Mouse (Mus musculus) liver, embryonic 15.5 days (tissue): ENCODE data around the gene Zfp346. TPM values are rescaled to one million over a fixed set of nuclear protein-coding genes. Genes with fewer than 3 reads are reported as not detected.
"Not testable (repeated sequence)": the region's sequence is repeated elsewhere in the genome, so short reads cannot be mapped to it uniquely, and the experiment has no call there.

Experiments used
- ATAC-seq: fragments of 200-750 bp; cut with Nextera tagmentation; 2 replicates; pipeline ENCODE4 v1.8.0; 2017; ENCODE audit warnings: moderate number of reproducible peaks, mild to moderate bottlenecking, moderate library complexity; ENCODE audit not compliant: insufficient read depth
- H3K27ac ChIP-seq: fragments of 300-500 bp; sonication (generic); replicated peaks from 2 replicates; pipeline ENCODE4 v1.5.1; 2015; ENCODE audit warnings: mild to moderate bottlenecking, inconsistent platforms
- H3K27me3 ChIP-seq: fragments of 300-500 bp; sonication (generic); 2 replicates; pipeline ENCODE4 v1.6.1; 2015; ENCODE audit warnings: mild to moderate bottlenecking, inconsistent platforms
- H3K36me3 ChIP-seq: fragments of 300-500 bp; sonication (generic); replicated peaks from 2 replicates; pipeline ENCODE4 v1.6.1; 2015; ENCODE audit warnings: moderate library complexity, mild to moderate bottlenecking, inconsistent platforms
- H3K4me1 ChIP-seq: fragments of 300-500 bp; sonication (generic); replicated peaks from 2 replicates; pipeline ENCODE4 v1.6.1; 2015; ENCODE audit warnings: inconsistent platforms
- H3K4me2 ChIP-seq: fragments of 300-500 bp; sonication (generic); 2 replicates; pipeline ENCODE4 v1.6.1; 2015; ENCODE audit warnings: moderate library complexity, mild to moderate bottlenecking, inconsistent platforms
- H3K4me3 ChIP-seq: fragments of 300-500 bp; sonication (generic); replicated peaks from 2 replicates; pipeline ENCODE4 v1.5.1; 2015; ENCODE audit warnings: mild to moderate bottlenecking, inconsistent platforms
- H3K9ac ChIP-seq: fragments of 300-500 bp; sonication (generic); 2 replicates; pipeline ENCODE4 v1.6.1; 2015; ENCODE audit warnings: moderate library complexity, mild to moderate bottlenecking, inconsistent platforms
- H3K9me3 ChIP-seq: fragments of 300-500 bp; sonication (generic); replicated peaks from 2 replicates; pipeline ENCODE4 v1.6.1; 2016; ENCODE audit warnings: inconsistent platforms
- WGBS: fragments of 180-500 bp; shearing (Covaris S2); methylation state at CpG from one replicate; pipeline ENCODE4 v1.1.7; 2015; ENCODE audit warnings: mixed read lengths; ENCODE audit not compliant: insufficient replicate concordance; 5-methylcytosine and 5-hydroxymethylcytosine counted together
- polyA plus RNA-seq: library from polyadenylated mRNA; unstranded; fragments of >200 nt; fragmentation: Nextera tagmentation; extraction: Ambion mirVana; gene quantifications from 2 replicates; pipeline ENCODE4 v1.2.1, GENCODE M21; 2015

The Zfp346 gene
- 6.9 and 7.9 TPM in 2 replicates for polyA plus RNA-seq

DNA sequence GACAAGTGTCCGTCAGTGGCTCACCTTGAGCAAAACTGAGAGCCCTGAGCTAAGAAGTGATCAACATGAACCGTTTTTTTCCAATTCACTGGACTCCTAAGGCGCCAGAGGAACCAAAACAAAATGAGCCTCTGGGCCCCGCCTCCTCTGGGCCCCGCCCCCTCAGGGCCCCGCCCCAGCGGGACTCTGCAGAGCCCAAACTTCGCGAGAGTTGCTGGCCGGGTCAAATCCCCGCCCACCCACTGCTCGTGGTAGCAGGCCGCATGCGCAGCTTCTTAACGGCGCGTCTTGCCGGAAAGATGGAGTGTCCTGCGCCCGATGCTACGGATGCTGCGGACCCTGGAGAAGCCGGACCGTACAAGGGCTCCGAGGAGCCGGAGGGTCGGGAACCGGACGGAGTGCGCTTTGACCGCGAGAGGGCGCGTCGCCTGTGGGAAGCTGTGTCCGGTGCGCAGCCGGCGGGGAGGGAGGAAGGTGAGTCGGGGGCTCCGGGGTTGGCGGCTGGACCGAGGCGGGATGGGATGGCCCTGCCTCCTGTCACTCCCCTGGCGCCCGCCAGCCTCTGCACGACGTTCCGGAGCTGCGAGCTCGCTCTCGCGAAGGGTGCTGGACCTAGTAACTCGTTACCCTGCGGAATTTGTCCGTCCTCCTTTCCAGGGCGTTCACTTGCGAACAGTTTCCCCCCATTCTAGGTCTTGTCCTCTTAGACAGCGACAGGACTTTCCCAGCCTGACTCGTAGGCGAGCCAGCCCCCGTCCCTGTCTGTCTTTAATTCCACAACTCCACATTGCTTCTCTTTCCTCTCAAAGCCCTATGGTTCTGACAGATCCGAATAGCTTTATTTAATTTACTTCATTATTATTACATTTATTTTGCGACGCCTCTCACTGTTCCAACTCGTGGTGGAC, at the start of gene Zfp346:
TSS of gene Zfp346 (plus strand) at position 267 of the 908 bp plus-strand sequence.
- Histone ChIP-seq H3K27me3 (no peaks in the 10 kb centered on the region), H3K4me2 (peak within 1 kb of the TSS; percentile 86), H3K9ac (peak within 1 kb of the TSS; percentile 81), H3K4me3 (peak within 1 kb of the TSS; percentile 89), H3K4me1 (peaks cover 40% of the 10 kb centered on the region), H3K27ac (peak within 1 kb of the TSS; percentile 84), H3K36me3 (peaks cover 24% of the 10 kb centered on the region), H3K9me3 (no peaks in the 10 kb centered on the region)
- under 1% methylated on average over 66 of the region's 66 CpGs for WGBS
- ATAC-seq = peak; percentile 87

DNA sequence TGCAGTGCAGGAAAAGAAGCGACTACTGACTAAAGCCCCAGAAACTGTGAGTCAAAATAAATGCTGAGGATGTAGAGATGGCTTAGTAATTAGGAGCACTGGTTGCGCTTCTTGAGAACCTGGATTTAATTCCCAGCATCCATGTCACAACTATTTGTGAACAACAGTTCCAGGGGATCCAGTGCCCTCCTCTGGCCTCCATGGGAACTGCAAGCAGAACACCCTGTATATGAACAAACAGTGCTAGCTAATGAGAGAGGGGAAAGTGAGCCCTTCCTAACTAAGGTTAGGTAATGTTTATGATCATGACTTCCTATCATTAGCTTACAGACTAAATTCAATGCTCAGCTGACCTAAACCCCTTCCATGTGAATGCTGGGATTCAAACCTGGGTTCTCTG, 47.1 kb upstream of the Zfp346 start:
- WGBS = 74% methylated on average over 2 of the region's 2 CpGs
- Histone ChIP-seq H3K4me1 (no peaks in the 10 kb centered on the region), H3K4me2 (no peak overlapping the region), H3K9ac (no peak overlapping the region), H3K36me3 (peaks cover 14% of the 10 kb centered on the region; the same call in 1 of the 2 replicates), H3K9me3 (no peaks in the 10 kb centered on the region), H3K27me3 (no peaks in the 10 kb centered on the region), H3K27ac (no peak overlapping the region), H3K4me3 (no peak overlapping the region)
- no peak for ATAC-seq

DNA sequence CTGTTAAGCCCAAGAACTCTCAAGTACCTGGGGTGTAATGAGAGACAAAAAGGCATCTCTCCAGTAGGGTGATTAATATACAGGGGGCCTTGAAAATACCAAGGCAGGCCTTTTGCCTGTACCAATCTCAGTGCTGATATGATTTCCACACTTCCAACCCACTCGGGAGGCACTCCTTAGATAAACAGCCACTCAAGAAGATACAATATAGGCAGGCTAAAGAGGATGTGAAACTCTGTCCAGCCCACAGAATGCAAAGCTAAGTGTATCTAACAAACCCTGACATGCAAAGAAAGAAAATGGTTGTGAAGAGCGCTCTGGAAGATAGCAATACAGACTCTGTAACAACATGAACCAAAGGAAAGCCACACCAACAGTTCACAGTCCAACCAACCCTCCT, 41.8 kb upstream of the Zfp346 start:
- WGBS = 57% methylated on average over 2 of the region's 2 CpGs

DNA sequence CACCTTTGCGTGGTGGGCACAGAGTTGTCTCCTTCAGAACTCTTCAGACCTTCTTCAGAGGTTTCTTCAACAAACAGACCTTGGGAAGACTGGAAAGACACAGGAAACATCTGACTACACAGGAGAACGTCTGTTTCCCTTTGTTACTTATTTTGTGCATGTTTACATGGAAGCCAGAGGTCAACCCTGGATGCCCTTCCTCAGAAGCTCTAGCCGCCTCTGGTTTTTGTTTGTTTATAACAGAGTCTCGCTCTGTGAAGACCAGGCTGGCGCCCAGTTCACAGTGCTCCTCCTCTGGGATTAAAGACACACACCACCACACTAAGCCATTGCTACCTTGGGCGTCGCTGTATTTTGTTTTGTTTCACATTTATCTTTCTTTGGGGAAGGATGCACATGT, 35.4 kb upstream of the Zfp346 start:
- Histone ChIP-seq H3K4me2 (no peak overlapping the region), H3K27ac (no peak overlapping the region), H3K4me1 (no peaks in the 10 kb centered on the region), H3K9me3 (no peaks in the 10 kb centered on the region), H3K36me3 (peaks cover 6% of the 10 kb centered on the region), H3K4me3 (no peak overlapping the region), H3K27me3 (no peaks in the 10 kb centered on the region), H3K9ac (no peak overlapping the region)
- no peak for ATAC-seq
- WGBS = 61% methylated on average over 7 of the region's 7 CpGs

More for the DNA sequence above, 41.8 kb upstream of the Zfp346 start:
- Histone ChIP-seq H3K36me3 (peaks cover under 1% of the 10 kb centered on the region; the same call in 1 of the 2 replicates), H3K27ac (no peak overlapping the region), H3K9ac (no peak overlapping the region), H3K9me3 (no peaks in the 10 kb centered on the region), H3K27me3 (no peaks in the 10 kb centered on the region), H3K4me2 (no peak overlapping the region), H3K4me3 (no peak overlapping the region), H3K4me1 (no peaks in the 10 kb centered on the region)
- ATAC-seq = no peak

DNA sequence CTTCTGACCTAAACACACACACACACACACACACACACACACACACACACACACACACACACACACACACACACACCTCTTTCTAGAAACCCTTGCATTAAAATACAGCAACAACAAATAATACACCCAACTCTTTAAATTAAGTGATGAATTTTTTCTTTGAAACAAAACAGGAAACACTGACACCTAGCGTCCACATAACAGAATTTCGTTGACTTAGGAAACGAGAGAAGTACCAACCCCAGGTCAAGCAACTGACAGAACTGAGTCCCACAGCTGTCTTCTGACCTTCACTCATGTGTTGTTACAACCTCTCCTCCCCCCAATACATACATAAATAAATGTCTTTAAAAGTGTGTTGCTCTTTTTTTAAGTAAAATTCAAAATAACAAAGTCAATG, 33.8 kb upstream of the Zfp346 start:
- no peaks in the 10 kb centered on the region for H3K4me1 ChIP-seq
- H3K9me3 ChIP-seq = no peaks in the 10 kb centered on the region
- no peak overlapping the region for H3K9ac ChIP-seq
- 7% methylated on average over 3 of the region's 3 CpGs for WGBS
- no peak for ATAC-seq
- peaks cover 18% of the 10 kb centered on the region for H3K36me3 ChIP-seq
- no peaks in the 10 kb centered on the region for H3K27me3 ChIP-seq
- no peak overlapping the region for H3K4me2 ChIP-seq
- H3K27ac ChIP-seq = no peak overlapping the region
- H3K4me3 ChIP-seq = no peak overlapping the region

DNA sequence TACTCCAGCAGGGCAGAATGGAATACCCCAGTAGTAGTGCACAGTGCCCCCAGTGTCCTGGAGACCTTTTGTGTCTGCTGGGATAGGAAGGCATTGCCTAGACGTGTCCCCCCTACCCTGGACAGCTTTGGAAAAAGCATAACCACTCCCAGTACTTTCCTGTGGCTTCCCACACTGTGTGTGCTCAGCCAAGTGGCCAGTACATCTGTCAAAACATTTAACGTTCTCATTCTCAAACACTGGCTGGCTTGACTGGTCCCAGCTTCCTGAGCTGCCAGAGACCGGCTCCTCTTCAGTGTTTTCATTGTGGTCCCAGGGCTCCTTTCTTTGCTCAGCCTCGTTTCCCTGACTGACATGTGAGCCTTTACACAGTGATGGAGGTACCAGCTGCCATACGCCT, 29.5 kb upstream of the Zfp346 start:
- Histone ChIP-seq H3K36me3 (peaks cover 23% of the 10 kb centered on the region), H3K27me3 (no peaks in the 10 kb centered on the region), H3K4me2 (no peak overlapping the region), H3K9ac (no peak overlapping the region), H3K9me3 (no peaks in the 10 kb centered on the region), H3K4me1 (no peaks in the 10 kb centered on the region), H3K27ac (no peak overlapping the region), H3K4me3 (no peak overlapping the region)
- ATAC-seq = no peak
- WGBS = 67% methylated on average over 5 of the region's 5 CpGs

DNA sequence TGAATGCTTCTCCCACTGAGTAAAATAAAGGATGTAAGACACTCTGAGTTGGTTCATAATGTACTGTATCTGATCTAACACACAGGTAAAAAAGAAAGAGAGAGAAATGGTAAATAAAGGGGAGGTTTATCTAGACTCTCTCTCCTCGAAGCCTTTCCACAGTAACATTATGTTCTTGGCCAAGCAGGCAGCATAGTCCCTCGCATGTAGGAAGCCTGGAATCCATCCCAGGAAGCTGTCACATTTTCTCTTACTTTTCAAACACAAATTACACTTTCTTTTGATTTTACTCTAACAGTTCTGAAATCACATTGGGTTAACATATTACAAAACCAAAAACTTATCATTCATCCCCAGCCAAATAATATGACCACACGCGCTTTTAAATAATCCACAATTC, 12.5 kb upstream of the Zfp346 start:
- 0 out of 2 replicates have a peak, but pooled peaks cover 4% of the 10 kb centered on the region for H3K4me1 ChIP-seq
- H3K36me3 ChIP-seq = peaks cover 40% of the 10 kb centered on the region
- H3K27ac ChIP-seq = no peak overlapping the region
- ATAC-seq = no peak
- no peak overlapping the region for H3K4me3 ChIP-seq
- no peaks in the 10 kb centered on the region for H3K9me3 ChIP-seq
- H3K27me3 ChIP-seq = no peaks in the 10 kb centered on the region
- H3K4me2 ChIP-seq = no peak overlapping the region
- no peak overlapping the region for H3K9ac ChIP-seq
- WGBS = 85% methylated on average over 4 of the region's 4 CpGs

DNA sequence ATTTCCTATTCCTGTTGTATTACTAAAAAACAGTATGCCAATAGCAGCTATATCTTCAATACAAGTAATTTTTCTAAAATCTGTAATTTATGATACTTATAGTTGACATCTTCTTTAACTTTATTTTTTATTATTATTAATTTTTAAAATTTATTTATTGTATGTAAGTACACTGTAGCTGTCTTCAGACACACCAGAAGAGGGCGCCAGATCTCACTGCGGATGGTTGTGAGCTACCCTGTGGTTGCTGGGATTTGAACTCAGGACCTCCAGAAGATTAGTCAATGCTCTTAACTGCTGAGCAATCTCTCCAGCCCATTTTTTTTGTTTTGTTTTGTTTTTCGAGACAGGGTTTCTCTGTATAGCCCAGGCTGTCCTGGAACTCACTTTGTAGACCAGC, 7.3 kb upstream of the Zfp346 start:
- H3K4me3 ChIP-seq, H3K36me3 ChIP-seq, H3K9me3 ChIP-seq, H3K9ac ChIP-seq, ATAC-seq, H3K27me3 ChIP-seq, H3K4me2 ChIP-seq, H3K27ac ChIP-seq: not testable (repeated sequence)
- WGBS = 68% methylated on average over 3 of the region's 3 CpGs
- H3K4me1 ChIP-seq = peaks cover 21% of the 10 kb centered on the region

DNA sequence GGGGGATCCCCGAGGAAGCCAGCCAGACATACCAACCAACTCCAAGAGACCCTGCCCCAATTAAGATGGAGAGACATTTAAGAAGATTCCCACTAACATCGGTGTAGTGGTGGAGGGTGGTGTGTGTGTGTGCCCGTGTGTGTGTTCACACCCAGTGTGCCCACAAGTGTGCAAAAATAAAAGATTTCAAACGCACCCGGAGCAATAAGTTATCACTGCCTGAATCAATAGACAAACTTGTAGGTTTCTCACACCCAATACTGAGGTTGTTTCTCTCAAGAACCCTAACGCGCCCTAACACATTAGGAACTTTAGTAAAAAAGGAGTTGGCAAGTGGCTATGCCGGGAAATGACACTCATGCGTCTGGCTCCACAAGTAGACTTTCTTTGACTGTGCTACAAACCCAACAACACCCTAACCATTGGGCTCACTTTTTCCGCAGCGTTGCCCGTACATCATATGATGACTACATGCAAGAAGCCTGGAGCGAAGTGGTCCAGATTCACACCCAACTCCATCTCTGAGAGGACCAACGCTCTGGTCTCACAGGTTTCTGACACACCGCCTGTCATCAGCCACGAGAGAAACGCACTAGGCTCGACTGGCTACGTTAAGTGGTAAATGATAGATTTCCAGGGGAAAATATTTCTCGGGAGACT, 5.9 kb upstream of the Zfp346 start:
- no peak for ATAC-seq
- H3K9me3 ChIP-seq = no peaks in the 10 kb centered on the region
- WGBS = 18% methylated on average over 20 of the region's 20 CpGs

DNA sequence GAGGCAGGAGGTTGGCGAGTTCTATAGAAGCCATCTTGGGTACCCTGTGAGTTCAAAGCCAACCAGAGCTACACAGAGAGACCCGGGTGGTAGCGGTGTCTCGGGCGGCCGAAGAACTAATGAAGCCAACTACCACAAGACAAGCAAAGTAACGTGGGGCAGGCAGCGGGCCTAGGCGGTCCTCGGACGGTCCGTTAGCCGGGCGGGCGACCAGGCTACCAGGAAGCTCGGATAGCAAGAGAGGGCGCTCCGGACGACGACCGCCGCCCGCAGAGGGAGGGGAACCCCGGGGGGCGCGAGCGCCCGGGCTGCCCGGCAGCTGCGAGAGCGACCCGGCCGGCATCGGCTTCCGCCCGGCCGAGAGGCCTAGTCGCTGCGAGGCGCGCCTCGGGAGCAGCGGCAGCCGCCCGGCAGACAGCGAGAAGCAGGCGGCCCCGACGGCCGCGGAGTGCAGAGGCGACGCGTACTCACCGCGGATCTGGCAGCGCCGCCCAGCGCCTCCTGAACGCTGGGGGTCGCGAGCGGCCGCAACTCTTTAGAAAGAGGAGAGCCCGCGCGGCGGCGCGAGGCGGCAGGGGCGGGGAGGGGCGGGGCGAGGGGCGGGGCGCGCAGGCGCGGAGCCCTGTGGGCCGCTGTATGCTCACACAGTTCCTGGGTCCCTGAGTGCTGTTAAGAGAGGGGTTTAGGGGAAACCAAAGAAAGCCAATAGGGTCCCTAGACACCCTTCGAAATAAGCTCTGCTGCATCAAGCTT, 5.2 kb upstream of the Zfp346 start, which contains the start of gene Uimc1:
TSS of gene Uimc1 (minus strand) at position 575 of the 753 bp plus-strand sequence.
- Histone ChIP-seq H3K27me3 (no peaks in the 10 kb centered on the region), H3K4me1 (peaks cover 35% of the 10 kb centered on the region), H3K9me3 (no peaks in the 10 kb centered on the region), H3K36me3 (no peaks in the 10 kb centered on the region), H3K4me2 (peak within 1 kb of the TSS; percentile 76), H3K9ac (peak within 1 kb of the TSS; percentile 97), H3K27ac (peak within 1 kb of the TSS; percentile 93), H3K4me3 (peak within 1 kb of the TSS; percentile 96)
- peak; percentile 86 for ATAC-seq
- under 1% methylated on average over 81 of the region's 81 CpGs for WGBS

More for the DNA sequence above, 5.9 kb upstream of the Zfp346 start:
- peak overlapping the region; percentile 96 for H3K4me3 ChIP-seq
- H3K4me2 ChIP-seq = peak overlapping the region; percentile 76
- H3K9ac ChIP-seq = peak overlapping the region; percentile 97
- no peaks in the 10 kb centered on the region for H3K36me3 ChIP-seq
- H3K4me1 ChIP-seq = peaks cover 28% of the 10 kb centered on the region
- H3K27ac ChIP-seq = peak overlapping the region; percentile 93
- no peaks in the 10 kb centered on the region for H3K27me3 ChIP-seq

DNA sequence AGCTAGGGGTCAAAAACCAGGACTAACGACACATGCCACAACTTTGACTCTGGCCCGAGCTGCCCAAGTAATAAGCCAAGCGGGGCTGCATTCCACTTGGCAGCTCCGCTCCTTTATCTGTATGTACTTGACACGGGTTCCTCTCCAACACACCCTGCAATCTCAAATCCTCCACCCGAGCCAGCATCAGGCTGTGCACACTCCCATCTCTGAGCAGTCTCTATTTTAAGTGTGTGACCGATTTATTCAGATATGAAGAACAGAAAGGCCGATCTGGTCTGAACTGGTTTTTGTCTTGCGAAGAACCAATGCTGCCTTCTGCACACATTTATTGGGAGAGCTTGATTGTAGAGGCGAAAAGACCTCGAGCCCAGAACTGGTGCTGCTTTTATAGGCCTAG, 3.5 kb upstream of the Zfp346 start:
- Histone ChIP-seq H3K9me3 (no peaks in the 10 kb centered on the region), H3K4me1 (peaks cover 44% of the 10 kb centered on the region), H3K27me3 (no peaks in the 10 kb centered on the region), H3K4me3 (no peak overlapping the region), H3K4me2 (no peak overlapping the region), H3K36me3 (no peaks in the 10 kb centered on the region), H3K27ac (no peak overlapping the region), H3K9ac (no peak overlapping the region)
- ATAC-seq = no peak
- WGBS = 80% methylated on average over 11 of the region's 11 CpGs
